Mouse (Mus musculus): ENCODE data around the gene Cdc26.

- TF ChIP-seq NELFE (IDR thresholded peaks at IDR 0.05; ENCODE audit: low read depth, low read length) (no peak), ETS1 (conservative IDR thresholded peaks at IDR 0.05; ENCODE audit: low read depth, low read length) (no peak), MXI1 (IDR thresholded peaks at IDR 0.05; ENCODE audit: low read depth, low read length) (no peak), RCOR1 (conservative IDR thresholded peaks at IDR 0.05; ENCODE audit: low read depth, low read length) (no peak), EP300 (IDR thresholded peaks at IDR 0.05; ENCODE audit: low read length) (no peak), CTCF (conservative IDR thresholded peaks at IDR 0.05 in 1 of 2, IDR thresholded peaks at IDR 0.05 in 1 of 2; ENCODE audit: low read depth in 2 of 2, low read length in 2 of 2) (no peak), USF1 (IDR thresholded peaks at IDR 0.05; ENCODE audit: low read depth, low read length) (no peak), NRF1 (IDR thresholded peaks at IDR 0.05; ENCODE audit: low read depth, low read length) (no peak), MEF2A (IDR thresholded peaks at IDR 0.05; ENCODE audit: borderline replicate concordance, low read depth, low read length) (no peak)
Measured at GRCm38 (mm10) chr4:62349371-62349770, 59.1 kb downstream of the Cdc26 start.
